Mouse (Mus musculus): ENCODE data around the gene Dtnbp1.
A peak's percentile ranks its signal among the peaks of the same experiment; 100 is the strongest.

Dtnbp1 gene

DNA sequence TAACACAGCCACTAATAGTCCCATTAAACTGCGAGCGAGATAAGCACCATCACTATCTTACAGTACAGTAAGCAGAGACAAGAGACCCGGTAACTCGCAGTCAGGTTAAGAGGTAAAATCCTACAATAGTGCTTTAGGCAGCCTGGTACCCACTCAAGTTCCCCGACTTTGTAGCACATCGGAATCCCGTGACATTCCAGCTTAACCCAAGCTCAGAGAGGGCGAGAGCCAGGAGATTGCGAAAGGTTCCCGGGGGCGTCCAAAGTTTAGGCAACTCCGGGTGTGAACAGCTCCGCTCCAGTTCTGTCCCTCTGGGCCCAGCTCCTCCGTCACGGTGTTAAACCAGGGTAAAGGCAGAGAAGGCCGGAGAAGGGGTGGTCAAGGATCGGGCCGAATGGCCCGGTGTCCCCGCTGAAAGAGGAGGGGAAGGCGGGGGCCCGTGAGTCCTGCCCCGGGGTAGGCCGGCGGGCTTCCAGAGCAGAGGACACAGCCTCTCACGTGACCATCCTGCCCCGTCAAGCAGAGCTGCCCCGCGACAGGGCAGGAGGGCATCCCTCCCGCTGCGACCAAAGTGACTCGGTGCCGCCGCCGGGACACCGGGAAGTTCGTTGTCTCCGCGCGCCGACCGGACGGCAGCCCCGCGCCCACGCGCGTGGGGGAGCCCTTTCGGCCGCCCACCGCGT, 578 bp downstream of the Dtnbp1 start:
- DNase-seq (ENCODE audit: low spot score): peak; percentile 79

DNA sequence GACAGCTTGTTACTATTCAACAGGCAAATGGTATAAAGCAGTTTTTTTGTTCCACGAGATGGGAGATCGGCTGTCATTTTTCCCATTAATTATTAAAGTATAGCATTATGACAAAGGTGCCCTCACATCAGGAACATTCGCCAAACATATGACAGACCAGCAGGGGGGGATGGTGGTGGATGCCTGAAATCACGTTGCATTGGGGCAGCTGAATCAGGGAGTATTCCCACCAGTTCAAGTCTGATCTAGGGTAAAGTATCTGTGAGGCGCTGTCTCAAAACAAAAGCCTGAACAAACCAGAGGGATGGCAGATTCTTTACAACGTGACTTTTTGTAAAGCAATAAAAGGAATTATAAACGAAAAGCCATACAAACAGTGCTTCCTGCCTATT, 1.1 kb downstream of the Dtnbp1 start:
- peak; percentile 46 for DNase-seq (ENCODE audit: low spot score)

DNA sequence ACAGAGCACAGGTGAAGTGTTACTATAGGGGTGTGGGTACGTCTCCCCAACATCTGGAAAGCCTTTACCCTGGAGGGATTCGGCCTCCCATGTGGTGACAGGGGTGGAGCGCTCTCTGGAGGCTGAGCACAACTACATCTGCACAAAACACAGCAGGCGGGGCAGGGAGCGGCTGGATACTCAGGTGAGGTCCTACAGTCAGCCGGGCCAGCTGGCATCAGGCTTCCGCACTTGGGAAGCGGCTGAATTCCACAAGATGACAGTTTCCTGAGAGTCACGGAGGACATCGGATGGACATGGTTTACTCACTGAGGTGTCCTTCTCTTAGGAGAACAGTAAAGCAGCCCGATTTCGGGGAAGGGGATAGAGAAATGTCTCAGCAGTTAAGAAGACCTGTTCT, 2.7 kb downstream of the Dtnbp1 start:
- DNase-seq (ENCODE audit: low spot score): no peak

DNA sequence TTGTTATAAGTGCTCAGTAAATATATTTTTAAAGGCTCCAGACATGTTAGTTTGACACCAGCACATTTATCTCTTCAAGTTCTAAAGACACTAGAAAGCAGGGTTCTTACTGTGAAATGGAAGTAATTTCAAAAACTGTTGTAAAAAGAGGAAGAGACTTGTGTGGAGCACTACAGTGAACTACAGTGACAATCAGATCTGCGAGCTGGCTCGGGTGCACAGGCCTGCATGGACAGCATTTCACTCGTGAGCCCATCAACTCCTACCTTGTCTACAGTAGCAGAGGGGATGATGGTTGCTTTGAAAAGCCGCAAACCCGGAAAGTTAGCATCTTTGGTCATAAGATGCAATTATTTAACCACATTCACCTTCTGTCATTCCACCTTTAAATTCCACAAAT, 5.6 kb downstream of the Dtnbp1 start:
- DNase-seq (ENCODE audit: low spot score): no peak

DNA sequence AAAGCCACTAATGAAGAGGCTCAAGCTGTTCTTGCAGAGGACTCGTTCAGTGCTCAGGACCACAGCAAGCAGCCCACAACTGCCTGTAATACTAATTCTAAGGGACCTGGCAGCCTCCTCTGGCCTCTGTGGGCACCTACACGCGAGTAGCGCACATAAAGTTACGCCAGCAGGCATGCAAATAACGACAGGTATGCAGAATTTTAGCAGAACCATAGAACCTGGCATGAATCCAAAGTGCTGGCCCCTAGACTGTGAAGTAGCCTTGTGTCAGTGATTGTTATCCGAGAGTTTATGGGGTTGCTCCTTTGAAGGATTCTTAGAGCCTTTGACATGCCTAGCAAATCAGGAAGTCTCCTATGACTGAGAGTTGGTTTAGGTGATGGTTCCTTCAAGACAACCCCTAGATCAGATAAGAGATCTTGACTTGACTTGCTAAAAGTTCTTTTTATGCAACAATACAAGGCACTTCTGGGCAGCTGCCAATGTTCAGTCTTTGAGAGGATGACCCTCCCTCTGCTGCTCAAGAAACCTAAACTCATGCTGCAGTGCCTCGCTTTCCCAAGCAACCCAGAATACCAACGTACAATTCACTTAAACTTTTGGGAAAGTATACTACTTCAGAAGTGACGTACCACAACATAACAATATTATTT, 9.3 kb downstream of the Dtnbp1 start:
- DNase-seq (ENCODE audit: low spot score): peak; percentile 45

DNA sequence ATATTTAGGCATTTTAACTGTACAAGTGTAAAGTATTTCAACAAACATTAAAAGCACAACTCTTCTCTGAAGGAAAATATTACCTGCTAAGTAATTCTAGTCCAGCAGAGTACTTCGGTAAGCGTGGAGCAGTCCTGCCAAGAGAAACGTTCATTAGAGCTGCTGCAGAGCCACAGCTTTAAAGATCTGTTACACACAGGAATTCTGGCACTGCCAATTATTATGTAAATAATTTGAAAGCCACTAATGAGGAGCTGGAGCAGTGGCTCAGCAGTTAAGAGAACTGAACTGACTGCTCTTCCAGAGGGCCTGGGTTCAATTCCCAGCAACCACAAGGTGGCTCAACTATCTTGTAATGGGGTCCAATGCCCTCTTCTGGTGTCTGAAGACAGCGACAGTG, 10.0 kb downstream of the Dtnbp1 start:
- DNase-seq (ENCODE audit: low spot score): no peak

DNA sequence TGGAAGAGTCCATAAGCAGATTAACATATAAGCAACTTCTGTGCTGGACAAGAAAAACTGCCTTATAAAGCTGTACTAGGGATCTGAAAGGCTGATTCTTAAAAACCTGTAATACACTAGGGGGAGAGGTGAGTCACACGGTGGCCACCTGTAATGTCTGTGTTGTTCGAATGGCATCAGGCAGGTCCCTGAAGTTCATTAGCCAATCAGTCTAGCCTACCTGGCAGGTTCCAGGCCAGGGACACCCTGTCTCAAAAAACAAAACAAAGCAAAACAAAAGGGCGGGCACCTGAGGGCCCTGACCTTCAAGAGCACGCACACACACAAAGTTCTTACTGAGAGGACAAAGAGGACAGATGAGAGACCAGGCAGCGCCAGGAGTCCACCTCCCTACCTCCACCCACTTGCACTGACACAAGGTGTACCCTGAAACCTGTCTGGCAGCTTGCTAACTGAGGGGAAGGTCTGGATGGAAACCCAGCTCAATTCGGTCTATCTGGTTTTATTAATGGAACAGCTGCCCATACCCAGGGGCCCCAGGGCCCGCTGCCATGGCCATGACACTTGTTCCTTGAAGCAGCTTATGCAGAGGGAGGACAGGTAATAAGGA, 11.8 kb downstream of the Dtnbp1 start:
- DNase-seq (ENCODE audit: low spot score): peak; percentile 38

DNA sequence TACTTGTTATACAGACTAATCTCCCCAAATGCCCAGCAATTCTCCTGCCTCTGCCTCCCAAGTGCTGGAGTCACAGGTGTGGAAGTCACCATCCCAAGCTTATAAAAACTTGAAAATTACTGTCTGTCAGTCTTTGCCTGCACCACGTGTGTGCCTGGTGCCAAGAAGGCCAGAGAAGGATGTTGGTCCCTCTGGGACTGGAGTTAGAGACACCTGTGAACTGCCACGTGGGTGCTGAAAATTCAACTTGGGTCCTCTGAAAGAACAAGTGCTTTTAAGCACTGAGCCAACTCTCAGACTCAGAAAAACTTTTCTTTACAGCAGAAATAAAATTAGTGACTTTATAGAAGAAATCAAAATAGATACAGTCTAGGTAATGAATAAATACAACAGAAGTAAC, 15.6 kb downstream of the Dtnbp1 start:
- DNase-seq (ENCODE audit: low spot score): no peak

DNA sequence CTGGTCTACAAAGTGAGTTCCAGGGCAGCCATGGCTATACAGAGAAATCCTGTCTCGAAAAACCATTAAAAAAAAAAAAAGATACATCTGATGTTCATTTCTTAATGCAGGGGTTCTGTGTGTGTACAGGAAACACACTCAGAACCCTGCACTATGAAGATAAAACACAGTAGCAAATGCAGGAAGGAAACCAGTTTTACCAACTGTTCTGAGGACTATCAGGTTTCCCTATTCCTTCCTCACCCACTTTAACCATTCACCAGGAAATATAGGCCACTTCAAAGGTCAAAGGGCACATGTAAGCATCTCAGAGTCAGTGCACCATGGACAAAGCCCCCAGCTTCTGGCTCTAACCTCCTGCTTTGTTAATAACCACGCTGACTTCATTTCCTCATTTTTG, 16.6 kb downstream of the Dtnbp1 start:
- DNase-seq (ENCODE audit: low spot score): no peak

DNA sequence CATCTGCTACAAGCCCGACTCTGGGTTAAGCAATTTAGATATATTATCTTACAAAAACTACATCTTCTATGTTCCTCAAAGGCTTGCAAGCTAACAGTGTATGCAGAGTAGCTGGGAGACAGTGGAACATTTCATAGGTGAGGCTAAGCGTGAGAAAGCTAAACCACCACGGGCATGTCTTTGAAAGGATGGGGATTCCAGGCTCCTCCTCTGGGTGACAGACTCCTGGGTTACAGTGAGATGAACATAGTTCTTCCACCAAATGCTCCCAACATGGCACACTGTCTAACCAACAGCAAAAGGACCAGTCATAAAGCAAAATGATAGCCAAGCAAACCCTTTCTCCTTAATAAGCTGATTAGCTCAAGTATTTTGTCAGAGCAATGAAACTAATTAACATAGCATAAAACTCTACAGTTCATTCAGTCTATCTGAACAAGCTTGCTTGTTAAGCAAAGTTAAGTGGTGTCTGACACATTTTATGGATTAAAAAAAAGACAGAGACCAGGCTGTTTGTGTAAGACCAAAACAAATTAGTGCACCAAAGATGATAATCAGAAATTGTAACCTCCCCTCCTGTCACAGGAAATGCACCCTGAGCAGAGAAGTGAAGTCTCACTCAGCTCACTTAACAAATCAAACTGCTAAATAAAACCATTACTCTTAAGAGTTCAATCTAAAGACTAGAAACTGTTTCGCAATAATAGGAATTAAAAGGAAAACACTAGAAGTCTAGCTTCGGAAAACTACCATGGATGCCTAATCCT, 18.1 kb downstream of the Dtnbp1 start:
- no peak for DNase-seq (ENCODE audit: low spot score)

DNA sequence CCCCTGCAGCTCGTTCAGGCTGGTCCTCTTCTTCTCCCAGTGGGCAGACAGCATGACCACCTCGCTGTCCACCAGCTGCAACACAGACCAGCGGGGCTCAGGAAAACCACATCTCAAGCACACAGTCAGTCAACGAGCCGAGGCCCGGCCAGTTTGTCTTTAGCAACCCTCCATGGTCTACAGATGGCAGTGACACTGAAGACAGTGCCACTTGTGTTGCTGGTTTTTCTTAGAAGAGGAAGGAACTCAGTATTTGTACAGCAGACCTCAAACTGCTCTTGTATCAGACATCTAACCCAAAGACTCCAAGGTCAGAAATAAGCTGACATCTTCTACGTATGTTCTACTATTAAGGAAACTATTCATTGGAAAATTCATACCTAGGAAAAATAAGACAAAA, 19.1 kb downstream of the Dtnbp1 start:
- DNase-seq (ENCODE audit: low spot score): no peak

DNA sequence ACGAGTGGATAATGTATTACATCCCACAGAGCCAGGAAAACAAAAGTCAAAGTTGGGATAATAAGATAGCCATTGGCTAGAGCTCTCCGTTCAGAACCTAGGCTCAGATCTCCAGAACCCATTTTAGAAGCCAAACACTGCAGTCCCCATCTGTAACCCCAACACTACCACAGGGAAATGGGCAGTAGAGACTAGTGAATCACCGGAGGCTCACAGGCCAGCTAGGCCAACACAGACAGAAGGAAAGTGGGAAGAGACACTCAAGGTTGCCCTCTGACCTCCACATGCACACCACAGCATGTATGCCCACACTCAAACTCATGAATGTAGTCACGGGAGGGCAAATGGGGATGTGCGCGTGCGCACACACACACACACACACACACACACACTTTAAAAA, 22.5 kb downstream of the Dtnbp1 start:
- no peak for DNase-seq (ENCODE audit: low spot score)

DNA sequence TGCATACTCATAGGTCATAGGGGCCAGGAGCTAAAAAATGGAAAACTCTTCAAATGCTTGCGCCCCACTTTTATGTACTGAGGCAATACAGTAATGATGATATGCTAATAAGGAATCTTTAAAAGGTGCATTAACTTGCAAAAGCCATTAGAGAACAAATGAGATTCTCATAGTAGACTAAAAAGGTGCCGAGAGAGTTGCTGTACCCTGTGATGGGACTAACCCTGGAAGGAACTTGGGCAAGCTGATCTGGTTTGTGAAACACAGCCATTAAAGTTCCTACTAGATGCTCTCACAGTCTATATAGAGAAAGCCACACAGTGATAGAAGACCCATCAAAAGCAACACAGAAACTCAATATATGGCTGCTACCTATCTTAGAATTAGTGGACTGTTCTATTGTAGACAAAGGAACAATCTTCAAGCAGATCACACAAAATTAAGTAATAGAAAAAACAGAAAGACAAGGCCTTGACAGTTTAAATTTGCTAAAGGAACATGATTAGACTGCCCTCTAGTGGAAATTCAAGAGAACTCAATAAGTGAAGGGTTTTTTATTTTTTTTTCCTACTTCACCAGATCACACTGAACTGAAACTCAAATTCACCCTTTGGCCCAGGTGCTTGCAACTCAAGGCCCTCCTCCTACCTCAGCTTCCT, 24.3 kb downstream of the Dtnbp1 start:
- DNase-seq (ENCODE audit: low spot score): no peak

DNA sequence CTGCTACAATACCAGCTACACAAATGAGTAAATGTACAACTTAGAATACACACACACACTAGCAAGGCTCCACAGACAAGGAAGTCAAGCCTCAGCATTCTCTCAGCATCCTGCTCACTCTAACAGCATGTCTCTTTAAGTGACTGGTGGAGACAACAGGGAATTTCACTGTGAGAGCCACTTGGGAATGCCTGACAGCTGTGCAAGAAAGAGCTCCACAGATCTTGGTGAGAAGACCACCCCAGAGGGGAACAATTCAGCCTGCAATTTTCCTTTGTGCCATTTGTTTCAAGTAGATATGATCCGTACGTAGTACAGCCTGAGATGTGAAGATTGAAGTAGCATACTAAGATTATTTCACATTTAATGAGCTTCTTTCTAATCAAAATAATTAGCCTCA, 24.9 kb downstream of the Dtnbp1 start:
- DNase-seq (ENCODE audit: low spot score): no peak

DNA sequence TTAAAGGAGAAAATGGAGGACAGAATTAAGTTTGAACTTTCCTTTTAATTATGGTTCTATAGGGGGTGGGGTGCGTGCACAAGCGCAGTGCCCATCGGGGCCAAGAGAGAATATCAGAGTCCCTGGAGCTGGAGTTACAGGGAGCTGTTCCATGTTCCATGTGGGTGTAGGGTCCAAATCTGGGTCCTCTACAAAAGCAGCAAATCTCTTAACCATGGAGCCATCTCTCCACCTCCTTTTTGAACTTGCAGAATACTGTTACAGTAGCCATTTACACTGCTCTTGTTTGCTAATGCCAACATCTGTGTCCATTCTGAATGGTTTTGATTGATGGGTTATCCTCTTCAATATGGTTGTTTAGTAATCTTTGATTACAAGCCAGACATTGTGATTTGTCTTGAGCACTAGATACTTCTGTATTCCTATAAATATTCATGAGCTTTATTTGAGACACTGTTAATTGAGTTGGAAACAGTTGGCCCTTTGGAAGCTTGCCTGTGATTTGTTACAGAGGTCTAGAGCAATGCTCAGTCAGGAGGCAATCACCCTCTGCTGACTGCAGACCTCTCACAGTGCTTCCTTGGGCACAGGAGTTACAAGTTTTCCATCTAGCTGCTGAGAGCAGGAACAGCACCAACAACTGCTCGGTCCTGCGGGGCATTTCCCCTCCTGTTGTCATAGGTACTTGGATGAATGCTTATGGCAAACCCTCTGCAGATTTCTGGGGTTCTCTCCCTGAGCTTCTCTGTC, 41.2 kb downstream of the Dtnbp1 start:
- no peak for DNase-seq (ENCODE audit: low spot score)

DNA sequence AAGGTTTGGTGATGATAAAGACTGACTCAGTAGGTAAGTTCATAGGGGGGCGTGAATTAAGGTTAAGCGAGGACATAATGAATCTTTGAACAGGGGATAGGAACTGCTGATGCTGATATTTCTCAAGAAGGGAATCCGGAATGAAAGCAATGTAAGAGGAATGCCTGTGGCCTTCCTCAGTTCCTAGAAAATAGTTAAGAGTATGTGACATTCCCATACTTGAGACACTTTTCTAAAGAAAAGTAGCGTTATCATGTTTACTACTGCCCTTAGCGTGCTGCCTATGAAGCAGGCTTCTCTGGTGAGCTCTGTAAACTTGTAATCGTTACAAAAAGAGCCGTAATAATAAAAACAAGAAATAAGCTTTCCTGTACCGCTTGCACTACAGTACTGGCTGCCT, 44.9 kb downstream of the Dtnbp1 start:
- no peak for DNase-seq (ENCODE audit: low spot score)

DNA sequence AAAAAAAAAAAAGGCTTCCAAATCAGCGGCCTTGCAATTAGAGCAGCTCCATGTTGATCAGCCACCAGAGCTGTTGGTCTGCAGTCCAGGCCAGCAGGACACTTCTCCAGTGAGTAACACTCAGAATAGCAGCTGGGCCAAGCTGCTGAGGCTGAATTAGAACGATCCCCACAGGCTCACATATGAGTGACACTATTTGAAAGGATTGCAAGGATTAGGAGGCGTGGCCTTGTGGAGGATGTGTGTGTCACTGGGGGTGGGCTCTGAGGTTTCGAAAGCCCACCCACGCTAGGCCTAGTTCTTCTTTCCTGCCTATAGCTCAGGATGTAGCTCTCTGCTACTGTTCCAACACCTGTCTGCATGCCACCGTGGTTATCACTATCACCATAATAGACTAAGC, 46.2 kb downstream of the Dtnbp1 start:
- DNase-seq (ENCODE audit: low spot score): no peak

DNA sequence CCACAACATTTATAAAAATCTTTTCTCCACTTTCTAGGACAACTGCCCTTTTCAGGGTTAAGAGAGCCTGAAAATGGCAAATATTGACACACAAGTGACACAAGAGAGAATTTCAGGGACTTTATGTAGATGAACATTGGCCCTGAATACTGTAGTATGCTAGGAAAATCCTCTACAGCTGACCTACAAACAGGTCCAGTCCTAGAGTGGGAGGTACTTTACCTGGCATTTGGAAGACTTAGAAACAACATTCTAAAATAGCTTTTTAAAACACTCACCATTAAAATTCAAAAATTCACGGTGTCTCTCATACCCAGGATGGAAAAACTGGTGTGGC, 47.7 kb downstream of the Dtnbp1 start:
- DNase-seq (ENCODE audit: low spot score): no peak

DNA sequence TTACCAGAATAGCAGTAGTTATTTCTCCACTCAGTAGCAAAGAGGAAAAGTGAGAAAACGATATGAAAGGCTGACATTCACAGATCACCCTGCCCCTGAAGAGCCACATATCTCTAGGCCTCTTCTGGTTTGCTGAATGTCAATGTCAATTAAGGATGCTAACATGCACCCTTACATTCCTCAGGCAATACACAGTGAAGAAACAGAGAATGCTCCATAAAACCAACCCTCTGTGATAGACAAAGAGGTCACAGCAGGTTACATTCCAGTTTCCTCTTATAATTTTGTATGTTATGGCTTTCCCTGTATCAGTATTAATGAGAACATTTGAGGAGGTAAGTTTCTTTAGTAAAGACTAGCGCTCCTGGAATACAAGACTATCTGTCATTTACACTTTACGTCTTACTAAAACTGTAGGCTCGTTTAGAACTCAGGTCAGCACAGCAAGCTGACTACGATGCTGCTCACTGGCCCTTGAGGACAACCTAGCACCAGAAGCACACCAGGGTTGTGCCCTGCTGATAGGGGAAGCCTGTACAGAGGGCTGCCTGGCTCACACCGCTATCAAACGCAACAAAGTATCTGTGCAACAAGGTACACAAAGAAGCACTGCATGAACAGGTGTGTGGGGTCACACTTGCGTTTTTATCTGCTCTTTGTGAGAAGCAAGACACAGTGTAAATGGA, 48.3 kb downstream of the Dtnbp1 start:
- DNase-seq (ENCODE audit: low spot score): no peak

DNA sequence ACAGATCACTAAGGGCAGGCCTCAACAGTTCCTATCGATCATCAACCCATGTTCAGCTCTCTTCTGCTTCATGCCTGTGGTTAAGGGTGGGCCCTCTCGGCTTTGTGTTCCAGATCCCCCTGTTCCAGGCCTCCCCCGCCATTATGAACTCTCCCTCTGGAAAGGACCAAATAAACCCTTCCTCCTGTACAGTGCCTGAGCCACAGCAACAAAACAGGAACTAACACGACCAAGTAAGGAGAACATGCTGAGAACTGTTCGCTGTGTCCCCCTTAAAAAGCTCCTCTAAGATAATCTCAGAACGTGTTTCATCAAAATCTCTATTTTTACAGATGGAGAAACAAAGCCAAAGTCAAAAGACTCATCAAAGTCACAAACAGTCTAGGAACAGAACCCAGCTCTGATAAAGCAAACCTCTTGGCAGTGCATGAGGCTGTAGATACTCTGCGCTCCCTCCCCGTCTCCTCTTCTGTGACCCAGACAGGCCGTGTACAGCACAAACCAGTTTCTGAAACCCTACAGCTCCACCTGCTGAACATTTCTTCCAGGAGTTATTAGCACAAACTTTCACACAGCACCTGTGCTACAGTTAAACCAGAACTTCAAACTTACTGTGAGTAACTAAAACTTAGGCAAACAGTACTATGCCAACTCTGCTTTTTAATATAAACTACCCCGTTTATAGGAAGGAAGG, 49.4 kb downstream of the Dtnbp1 start:
- peak; percentile 27 for DNase-seq (ENCODE audit: low spot score)

Data from urinary bladder, postnatal 14 days (tissue).